ENCODE assay signal across 8 mouse cellular contexts in the genomic region with DNA sequence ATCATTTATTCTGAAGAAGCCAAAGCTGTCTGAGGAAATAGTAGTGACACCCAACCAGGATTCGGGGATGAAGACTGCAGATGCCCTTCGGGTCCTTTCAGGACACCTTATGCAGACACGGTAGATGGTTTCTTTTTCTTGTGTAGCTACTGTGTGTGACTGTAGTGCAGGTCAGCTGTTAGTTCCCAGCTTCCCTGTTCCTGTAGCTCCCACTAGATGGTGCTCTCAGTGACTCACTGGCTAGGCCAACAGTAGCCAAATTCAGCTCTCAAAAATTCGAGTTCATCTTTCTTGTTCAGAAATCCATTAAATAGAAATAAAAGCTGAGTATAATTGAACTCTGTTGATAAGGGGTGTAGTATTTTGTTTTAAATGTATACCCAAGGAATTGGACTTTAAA. TPM values are rescaled to one million over a fixed set of nuclear protein-coding genes. Genes with fewer than 3 reads are reported as not detected.
DNase-seq lines count a peak whose midpoint lies in the region; ATAC-seq and TF ChIP-seq lines count a peak whose summit lies in the region.

No protein-coding gene starts in this region.

- peak; percentile 52 for DNase-seq in embryo, embryonic 10 days (ENCODE audit: low spot score)
- no peak for DNase-seq in embryo, embryonic 9.5 days (ENCODE audit: extremely low spot score)
- DNase-seq in lung, adult 18-20 months: peak; percentile 14 to 16
- DNase-seq in lung, postnatal 25 days (ENCODE audit: low spot score): no peak
- DNase-seq in cerebellum, postnatal 36 days: peak; percentile 15 to 31
- no peak for DNase-seq in left cerebral cortex, adult 2 months (ENCODE audit: extremely low spot score in 1 of 2, low spot score in 2 of 2)
- no peak for DNase-seq in stomach, postnatal 0 days (ENCODE audit: low spot score)

- intact Hi-C loops in left cerebral cortex, adult 2 months (cut with DNase I): no loop called here

- no peak overlapping the region for H3K9ac ChIP-seq in stomach, postnatal 0 days (ENCODE audit: low read length)

- no peak for TF ChIP-seq EP300 in stomach, postnatal 0 days (optimal IDR thresholded peaks at IDR 0.05)

- H3K4me2 ChIP-seq in stomach, postnatal 0 days (replicated peaks; ENCODE audit: low read depth): no peak overlapping the region

- ATAC-seq in stomach, postnatal 0 days (ENCODE audit: low FRiP score, low TSS enrichment): no peak
- no peak for ATAC-seq in activated CD4-positive, CD25-positive, alpha-beta regulatory T cell, adult 4 months

- H3K4me3 ChIP-seq in left cerebral cortex, adult 2 months: no peak overlapping the region
- no peak overlapping the region for H3K4me3 ChIP-seq in stomach, postnatal 0 days (ENCODE audit: low read depth, low read length)

- 82% methylated on average over 4 of the region's 4 CpGs for WGBS in stomach, postnatal 0 days

- H3K27ac ChIP-seq in left cerebral cortex, adult 2 months: no peak overlapping the region
- H3K27ac ChIP-seq in stomach, postnatal 0 days (replicated peaks): no peak overlapping the region

- peak; percentile 77 for TF ChIP-seq CTCF in left cerebral cortex, adult 2 months (IDR thresholded peaks at IDR 0.05)
- TF ChIP-seq CTCF in stomach, postnatal 0 days (IDR thresholded peaks at IDR 0.05; ENCODE audit: low read depth): peak; percentile 66

- no peaks in the 10 kb centered on the region for H3K9me3 ChIP-seq in stomach, postnatal 0 days (ENCODE audit: control insufficient read depth, low read length)

- no peaks in the 10 kb centered on the region for H3K4me1 ChIP-seq in stomach, postnatal 0 days (replicated peaks; ENCODE audit: control insufficient read depth, insufficient read depth)

- no peaks in the 10 kb centered on the region for H3K27me3 ChIP-seq in stomach, postnatal 0 days (ENCODE audit: control insufficient read depth, insufficient read depth, low read length)

- peaks cover 19% of the 10 kb centered on the region for H3K36me3 ChIP-seq in stomach, postnatal 0 days (ENCODE audit: control insufficient read depth, insufficient read depth, low read length)

RNA-seq across cellular contexts. Expression of a gene that starts 32.4 kb away (rescaled TPM):
- total RNA-seq in left cerebral cortex, adult 2 months (2021): 10 to 100 TPM; 93.1 to 96.1 TPM
- polyA plus RNA-seq in stomach, postnatal 0 days (2015; fragmentation: Nextera tagmentation; extraction: Ambion mirVana): 47.7 and 49.3 TPM in 2 replicates
- polyA plus RNA-seq in activated CD4-positive, CD25-positive, alpha-beta regulatory T cell, adult 4 months (2017; shearing (Covaris generic)): 10 to 100 TPM; 33.4 to 38.6 TPM

RNA-seq across cellular contexts. Expression of a gene that starts 41.9 kb away (rescaled TPM):
- total RNA-seq in left cerebral cortex, adult 2 months (2021): 10 to 100 TPM in 1 of 2 experiments, 1 to 10 TPM in 1; 7.9 to 12.6 TPM
- polyA plus RNA-seq in stomach, postnatal 0 days (2015; fragmentation: Nextera tagmentation; extraction: Ambion mirVana): 5.5 and 6.6 TPM in 2 replicates
- 1 to 10 TPM; 2.2 to 3.7 TPM for polyA plus RNA-seq in activated CD4-positive, CD25-positive, alpha-beta regulatory T cell, adult 4 months (2017; shearing (Covaris generic))

Comparison
In these comparisons a context has a peak if more than half of its experiments do, and no peak if none do; other contexts are left out.
1. DNase-seq: peak in embryo, embryonic 10 days (single experiment), lung, adult 18-20 months (2 of 2) and cerebellum, postnatal 36 days (2 of 2); none in embryo, embryonic 9.5 days (single experiment), lung, postnatal 25 days (single experiment), left cerebral cortex, adult 2 months (0 of 2) and stomach, postnatal 0 days (single experiment).